Mouse (Mus musculus): ENCODE measurements at regions not wholly inside any gene's neighbourhood (a gene's known extent, or its start where the extent isn't known, plus 50 kb on each side); places are given as distances from the start of the nearest gene placed in this dataset.

GRCm38 (mm10) chr1:166738029-166738428 is 56.4 kb upstream of the Fmo9 start:
- peak; percentile 27 for TF ChIP-seq CTCF (IDR thresholded peaks at IDR 0.05; ENCODE audit: low read depth, low read length)
- TF ChIP-seq POLR2A (IDR thresholded peaks at IDR 0.05; ENCODE audit: insufficient read depth, low read length) = no peak

Data from ES-Bruce4 (cell line).